Mouse (Mus musculus) spleen, postnatal 36 days (tissue): ENCODE results near the gene Nlgn3.
A peak's percentile ranks its signal among the peaks of the same experiment; 100 is the strongest.

Source experiments
- DNase-seq, 2 experiments: peaks; one replicate each; pipeline ENCODE4 v3.0.0; 2022; ENCODE audit warnings: low spot score in 2 of 2, mixed read lengths in 1 of 2

The Nlgn3 gene

GRCm38 (mm10) chrX:101299055-101299454 is at the start of gene Nlgn3:
TSS of gene Nlgn3 (plus strand) at chrX:101299168.
- DNase-seq: no peak

GRCm38 (mm10) chrX:101253952-101254729 is 44.8 kb upstream of the Nlgn3 start, which contains the start of gene Foxo4:
TSS of gene Foxo4 (plus strand) at chrX:101254528.
- peak; percentile 90 to 93 for DNase-seq

GRCm38 (mm10) chrX:101254740-101255139 is 44.2 kb upstream of the Nlgn3 start:
- DNase-seq: no peak

GRCm38 (mm10) chrX:101256603-101257002 is 42.4 kb upstream of the Nlgn3 start:
- DNase-seq: peak; percentile 41 to 52

GRCm38 (mm10) chrX:101260441-101261325 is 38.3 kb upstream of the Nlgn3 start:
- DNase-seq: no peak

GRCm38 (mm10) chrX:101263892-101264291 is 35.1 kb upstream of the Nlgn3 start, which contains the start of gene Gm614:
TSS of gene Gm614 (minus strand) at chrX:101263992.
- no peak for DNase-seq

GRCm38 (mm10) chrX:101266631-101267030 is 32.3 kb upstream of the Nlgn3 start:
- DNase-seq: no peak

- DNase-seq: peak; percentile 83 to 87
These were observed 30.8 kb upstream of the Nlgn3 start, which contains the start of gene Il2rg for GRCm38 (mm10) chrX:101268025-101268754. TSS of gene Il2rg (minus strand) at chrX:101268255.

- no peak for DNase-seq
These were observed 30.2 kb upstream of the Nlgn3 start, which contains the start of gene Gm20489 for GRCm38 (mm10) chrX:101268755-101269124. TSS of gene Gm20489 (minus strand) at chrX:101269023.

GRCm38 (mm10) chrX:101273410-101273809 is 25.6 kb upstream of the Nlgn3 start:
- no peak for DNase-seq

- peak; percentile 93 to 94 for DNase-seq
These were observed 24.9 kb upstream of the Nlgn3 start, which contains the start of gene Med12 for GRCm38 (mm10) chrX:101273875-101274738. TSS of gene Med12 (plus strand) at chrX:101274030.

GRCm38 (mm10) chrX:101282813-101283212 is 16.2 kb upstream of the Nlgn3 start:
- no peak for DNase-seq

GRCm38 (mm10) chrX:101285534-101285933 is 13.4 kb upstream of the Nlgn3 start:
- DNase-seq: peak; percentile 45 to 50

- no peak for DNase-seq
These were observed 12.9 kb upstream of the Nlgn3 start for GRCm38 (mm10) chrX:101285953-101286670.

GRCm38 (mm10) chrX:101287543-101287942 is 11.4 kb upstream of the Nlgn3 start:
- DNase-seq: peak; percentile 42 to 66

GRCm38 (mm10) chrX:101288432-101288831 is 10.5 kb upstream of the Nlgn3 start:
- peak in 1 of 2 experiments; percentile 6 for DNase-seq

GRCm38 (mm10) chrX:101289037-101289436 is 9.9 kb upstream of the Nlgn3 start:
- no peak for DNase-seq

GRCm38 (mm10) chrX:101290111-101290510 is 8.9 kb upstream of the Nlgn3 start:
- peak; percentile 13 to 42 for DNase-seq

GRCm38 (mm10) chrX:101299473-101300426 is 782 bp downstream of the Nlgn3 start:
- DNase-seq: no peak
